Mouse (Mus musculus): Measurements from ENCODE around the gene Gm20388.

- TF ChIP-seq CTCF (IDR thresholded peaks at IDR 0.05; ENCODE audit: low read depth) (no peak), EP300 (IDR thresholded peaks at IDR 0.05; ENCODE audit: low read depth) (no peak)
Measured at GRCm38 (mm10) chr8:120731582-120731981, 820.9 kb downstream of the Gm20388 start.

All from liver, embryonic 14.5 days (tissue).